Mouse (Mus musculus) embryonic facial prominence, embryonic 13.5 days (tissue): ENCODE measurements around the gene Cnot1. TPM values are rescaled to one million over a fixed set of nuclear protein-coding genes. Genes with fewer than 3 reads are reported as not detected.

Source experiments
- ATAC-seq: fragments of 200-750 bp; cut with Nextera tagmentation; 2 replicates; pipeline ENCODE4 v1.8.0; 2017; ENCODE audit warnings: low read depth; ENCODE audit not compliant: insufficient number of reproducible peaks, insufficient read depth, low FRiP score, low TSS enrichment
- H3K27ac ChIP-seq: fragments of 300-500 bp; sonication (generic); 2 replicates; pipeline ENCODE4 v1.5.1; 2015; ENCODE audit warnings: moderate library complexity, mild to moderate bottlenecking, inconsistent platforms
- H3K27me3 ChIP-seq: fragments of 300-500 bp; sonication (generic); 2 replicates; pipeline ENCODE4 v1.6.1; 2015; ENCODE audit warnings: mild to moderate bottlenecking, inconsistent platforms
- H3K36me3 ChIP-seq: fragments of 300-500 bp; sonication (generic); 2 replicates; pipeline ENCODE4 v1.6.1; 2015; ENCODE audit warnings: mild to moderate bottlenecking, inconsistent platforms
- H3K4me1 ChIP-seq: fragments of 300-500 bp; sonication (generic); 2 replicates; pipeline ENCODE4 v1.6.1; 2015; ENCODE audit warnings: inconsistent platforms
- H3K4me2 ChIP-seq: fragments of 300-500 bp; sonication (generic); 2 replicates; pipeline ENCODE4 v1.6.1; 2015; ENCODE audit warnings: moderate library complexity, mild to moderate bottlenecking, inconsistent platforms
- H3K4me3 ChIP-seq: fragments of 300-500 bp; sonication (generic); 2 replicates; pipeline ENCODE4 v1.5.1; 2015; ENCODE audit warnings: mild to moderate bottlenecking, inconsistent platforms
- H3K9ac ChIP-seq: fragments of 300-500 bp; sonication (generic); 2 replicates; pipeline ENCODE4 v1.6.1; 2015; ENCODE audit warnings: mild to moderate bottlenecking, inconsistent platforms
- H3K9me3 ChIP-seq: fragments of 300-500 bp; sonication (generic); 2 replicates; pipeline ENCODE4 v1.6.1; 2016; ENCODE audit warnings: inconsistent platforms
- WGBS: fragments of 180-500 bp; shearing (Covaris S2); methylation state at CpG from one replicate; pipeline ENCODE4 v1.1.7; 2015; ENCODE audit warnings: mixed read lengths; 5-methylcytosine and 5-hydroxymethylcytosine counted together
- polyA plus RNA-seq: library from polyadenylated mRNA; unstranded; fragments of >200 nt; fragmentation: Nextera tagmentation; extraction: Ambion mirVana; gene quantifications from 2 replicates; pipeline ENCODE4 v1.2.1, GENCODE M21; 2015

Gene Cnot1
- polyA plus RNA-seq, 1 experiment from 2014 or later: 62.7 TPM

DNA sequence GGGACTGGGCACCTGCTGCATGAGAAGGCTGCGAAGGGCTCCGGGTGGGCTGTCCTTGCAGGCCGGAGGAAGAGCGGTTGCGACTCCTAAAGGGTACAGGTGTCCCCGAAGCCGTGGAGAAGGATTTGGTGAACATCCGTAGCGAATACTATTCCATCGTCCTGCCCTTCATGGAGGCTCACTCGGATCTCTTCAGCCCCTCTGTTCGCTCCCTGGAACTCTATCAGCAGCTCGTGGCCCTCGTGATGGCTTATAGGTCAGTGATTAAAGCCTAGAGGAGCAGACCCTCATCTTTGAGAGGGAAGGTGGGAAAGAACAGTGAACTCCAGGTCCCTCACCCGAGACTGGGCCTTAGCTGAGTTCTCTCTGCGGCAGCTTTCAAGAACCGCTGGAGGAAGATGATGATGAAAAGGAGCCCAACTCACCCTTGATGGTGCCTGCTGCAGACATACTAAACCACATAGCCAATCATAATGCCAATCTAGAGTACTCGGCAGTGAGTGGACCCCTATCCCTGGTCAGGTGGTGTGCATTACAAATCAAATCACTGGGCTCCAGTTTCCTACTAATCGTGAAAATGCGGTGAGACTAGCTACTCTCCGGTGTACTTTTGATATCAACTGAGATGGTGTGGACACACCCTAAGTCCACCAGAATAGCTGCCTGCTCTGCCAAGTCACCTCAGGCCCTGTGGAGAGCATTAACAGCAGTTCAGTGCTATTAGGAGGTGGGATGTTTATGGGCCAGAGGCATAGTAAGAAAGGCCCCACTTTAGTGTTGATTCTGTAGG lies 90.5 kb downstream of the Cnot1 start:
- Histone ChIP-seq H3K4me3 (peak overlapping the region; percentile 79), H3K9me3 (no peaks in the 10 kb centered on the region), H3K27me3 (no peaks in the 10 kb centered on the region), H3K9ac (peak overlapping the region; percentile 90), H3K4me1 (peaks cover 15% of the 10 kb centered on the region), H3K27ac (0 out of 2 replicates have a peak overlapping the region, but pooled peaks have one; percentile 65), H3K4me2 (peak overlapping the region; percentile 88), H3K36me3 (peaks cover 44% of the 10 kb centered on the region)
- no peak for ATAC-seq
- 19% methylated on average over 21 of the region's 21 CpGs for WGBS

DNA sequence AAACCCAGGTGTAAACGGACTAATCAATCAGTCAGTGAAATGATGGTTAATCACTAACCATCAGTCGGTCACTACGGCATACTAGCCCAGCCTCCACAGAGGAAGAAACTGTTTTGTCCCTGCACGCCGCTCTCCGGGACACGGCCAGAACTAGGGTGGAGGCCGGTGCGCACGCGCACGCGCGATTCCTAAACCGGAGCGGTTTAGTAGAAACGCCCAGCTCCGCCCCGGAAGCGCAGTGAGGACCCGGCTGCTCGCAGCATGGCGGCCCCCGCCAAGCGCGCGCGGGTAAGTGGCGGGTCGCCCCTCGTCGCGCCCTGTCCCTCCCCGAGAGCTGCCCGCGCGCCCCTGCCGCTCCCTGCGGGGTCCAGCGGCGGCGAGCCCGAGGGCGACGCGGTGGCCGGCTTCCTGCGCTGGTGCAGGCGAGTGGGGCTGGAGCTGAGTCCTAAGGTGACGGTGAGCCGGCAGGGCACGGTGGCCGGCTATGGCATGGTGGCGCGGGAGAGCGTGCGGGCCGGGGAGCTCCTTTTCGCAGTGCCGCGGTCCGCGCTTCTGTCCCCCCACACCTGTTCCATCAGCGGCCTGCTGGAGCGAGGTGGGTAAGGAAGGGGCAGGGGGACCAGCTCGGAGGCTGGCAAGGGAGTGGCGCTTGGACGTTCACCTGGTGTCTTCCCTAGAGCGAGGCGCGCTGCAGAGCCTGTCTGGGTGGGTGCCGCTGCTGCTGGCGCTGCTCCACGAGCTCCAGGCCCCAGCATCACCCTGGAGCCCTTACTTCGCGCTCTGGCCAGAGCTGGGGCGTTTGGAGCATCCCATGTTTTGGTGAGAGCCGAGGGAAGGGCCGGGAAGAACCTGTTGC lies 91.4 kb downstream of the Cnot1 start, which contains the start of gene Setd6:
Setd6 (plus strand) TSS at position 206 of the 856 bp plus-strand sequence.
- H3K9ac ChIP-seq: peak within 1 kb of the TSS; percentile 90
- H3K27ac ChIP-seq: peak within 1 kb of the TSS; percentile 65
- H3K36me3 ChIP-seq: peaks cover 37% of the 10 kb centered on the region
- ATAC-seq: peak; percentile 83
- peak within 1 kb of the TSS; percentile 79 for H3K4me3 ChIP-seq
- under 1% methylated on average over 79 of the region's 79 CpGs for WGBS
- no peaks in the 10 kb centered on the region for H3K9me3 ChIP-seq
- H3K4me1 ChIP-seq: peaks cover 15% of the 10 kb centered on the region
- H3K4me2 ChIP-seq: peak within 1 kb of the TSS; percentile 88
- H3K27me3 ChIP-seq: no peaks in the 10 kb centered on the region

DNA sequence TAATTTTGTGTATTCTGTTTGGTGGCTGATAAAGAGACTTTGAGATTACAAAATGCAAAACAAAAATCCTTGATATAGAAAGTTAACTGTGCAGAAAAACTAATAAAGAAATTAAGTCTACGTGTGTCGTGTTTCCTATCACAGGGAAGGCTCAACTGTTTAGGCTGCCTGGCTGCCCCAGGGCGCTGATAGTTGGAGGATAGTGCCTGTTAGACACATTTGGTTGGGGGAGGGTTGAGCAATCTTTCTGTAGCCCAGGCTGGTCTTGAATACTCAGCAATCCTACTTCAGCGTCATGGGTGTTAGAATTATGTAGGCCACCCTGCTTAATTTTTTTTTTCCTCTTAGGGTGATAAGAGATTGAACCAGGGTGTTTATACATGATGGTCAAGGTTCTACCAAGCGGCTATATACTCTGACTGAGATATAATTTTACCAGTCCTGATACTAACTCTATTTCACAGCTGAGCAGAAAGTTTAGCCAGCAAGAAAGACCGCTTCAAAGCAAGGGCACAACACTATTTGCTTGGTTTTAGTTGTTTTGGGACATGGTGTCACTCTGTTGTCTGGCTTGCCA lies 92.3 kb downstream of the Cnot1 start:
- no peaks in the 10 kb centered on the region for H3K9me3 ChIP-seq
- 85% methylated on average over 6 of the region's 6 CpGs for WGBS
- no peak overlapping the region for H3K27ac ChIP-seq
- no peaks in the 10 kb centered on the region for H3K27me3 ChIP-seq
- H3K9ac ChIP-seq: no peak overlapping the region
- H3K4me1 ChIP-seq: peaks cover 15% of the 10 kb centered on the region
- peaks cover 27% of the 10 kb centered on the region for H3K36me3 ChIP-seq
- ATAC-seq: no peak
- H3K4me2 ChIP-seq: peak overlapping the region; percentile 88
- H3K4me3 ChIP-seq: peak overlapping the region; percentile 79; the same call in 1 of the 2 replicates

DNA sequence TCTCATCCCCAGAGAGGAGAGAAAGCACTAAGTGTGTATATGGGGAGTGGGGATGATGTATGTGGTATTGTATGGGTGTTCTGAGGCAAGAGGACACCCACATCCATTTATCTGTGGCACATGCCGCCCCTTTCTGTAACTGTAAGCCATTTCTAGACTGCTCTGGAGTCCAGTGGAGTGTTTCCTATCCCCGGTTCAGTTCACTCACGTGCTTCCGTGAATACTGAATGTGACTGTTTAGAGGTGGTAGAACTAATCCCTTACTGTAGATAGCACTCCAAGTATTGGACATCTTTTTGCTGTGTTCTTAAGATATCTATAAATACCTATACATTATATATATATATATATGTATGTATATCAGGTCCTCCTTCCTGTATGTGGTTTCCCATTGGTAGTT lies 92.9 kb downstream of the Cnot1 start:
- ATAC-seq: no peak
- 97% methylated on average over 4 of the region's 4 CpGs for WGBS
- Histone ChIP-seq H3K36me3 (peaks cover 21% of the 10 kb centered on the region), H3K9me3 (no peaks in the 10 kb centered on the region), H3K9ac (no peak overlapping the region), H3K4me3 (no peak overlapping the region), H3K4me1 (peaks cover 15% of the 10 kb centered on the region), H3K27me3 (no peaks in the 10 kb centered on the region), H3K4me2 (no peak overlapping the region), H3K27ac (no peak overlapping the region)

DNA sequence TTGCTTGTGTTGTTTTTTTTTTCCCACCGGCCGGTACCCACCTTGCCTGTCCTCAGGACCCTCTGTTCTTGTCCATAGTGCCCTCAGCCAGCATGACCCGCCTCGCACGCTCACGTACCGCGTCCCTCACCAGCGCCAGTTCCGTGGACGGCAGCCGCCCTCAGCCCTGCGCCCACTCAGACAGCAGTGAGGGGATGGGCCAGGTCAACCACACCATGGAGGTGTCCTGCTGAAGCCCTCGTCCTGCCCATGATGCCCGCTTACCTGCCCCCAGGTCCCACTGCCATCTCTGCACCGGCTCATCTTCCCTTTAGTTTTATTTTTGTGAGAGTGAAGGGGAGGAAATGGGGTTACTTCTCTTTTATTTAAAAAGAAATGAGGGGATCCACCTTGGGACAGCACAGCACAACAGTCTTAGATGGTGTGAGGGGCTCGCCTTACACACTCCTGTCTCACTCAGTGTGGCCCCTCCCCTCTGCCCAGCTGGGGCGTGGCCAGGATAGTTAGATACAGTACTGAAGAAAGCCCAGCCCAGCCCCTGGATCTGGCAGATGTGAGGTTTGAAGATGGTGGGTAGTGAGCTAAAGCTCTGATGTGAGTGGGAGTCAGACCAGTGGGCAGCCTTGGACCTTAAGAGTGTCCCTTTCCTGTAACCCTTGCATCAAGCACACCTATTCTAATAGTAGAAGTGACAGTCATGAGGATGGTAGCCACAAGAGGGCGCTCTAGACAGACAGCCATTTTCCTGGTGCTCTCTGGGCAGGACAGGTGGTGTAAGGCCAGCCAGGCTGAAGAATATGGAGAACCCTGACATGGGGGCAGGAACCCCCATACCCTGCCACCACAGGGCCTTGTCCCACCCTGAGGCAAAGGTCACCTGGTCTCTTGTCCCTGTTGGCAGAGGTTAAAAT lies 93.9 kb downstream of the Cnot1 start:
- Histone ChIP-seq H3K4me1 (peaks cover 15% of the 10 kb centered on the region), H3K36me3 (peaks cover 12% of the 10 kb centered on the region), H3K27ac (no peak overlapping the region), H3K4me3 (no peak overlapping the region), H3K9ac (no peak overlapping the region), H3K27me3 (no peaks in the 10 kb centered on the region), H3K4me2 (no peak overlapping the region), H3K9me3 (no peaks in the 10 kb centered on the region)
- 80% methylated on average over 19 of the region's 19 CpGs for WGBS
- no peak for ATAC-seq

DNA sequence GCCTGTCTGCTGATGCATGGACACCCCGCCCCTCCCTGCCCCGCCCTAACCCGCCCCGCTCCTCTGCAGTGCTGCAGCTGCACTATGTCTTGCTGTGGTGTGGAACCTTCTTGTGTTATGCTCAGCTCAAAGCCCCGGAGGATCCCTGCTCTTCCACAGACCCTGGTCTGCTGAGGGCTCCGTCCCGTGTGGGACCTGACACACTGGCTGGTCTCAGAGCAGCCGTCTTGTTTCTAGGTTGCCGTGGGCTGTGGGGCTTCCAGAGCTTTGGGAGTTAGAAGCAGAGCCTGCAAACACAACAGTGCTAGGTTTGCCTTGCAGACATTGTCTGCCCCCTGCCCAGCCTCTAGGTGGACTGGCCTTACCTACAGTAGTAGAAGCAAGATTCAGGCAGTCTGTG lies 94.9 kb downstream of the Cnot1 start:
- no peak overlapping the region for H3K4me2 ChIP-seq
- H3K4me3 ChIP-seq: no peak overlapping the region
- whole genome bisulfite sequencing: 83% methylated on average over 9 of the region's 9 CpGs
- H3K9me3 ChIP-seq: no peaks in the 10 kb centered on the region
- H3K36me3 ChIP-seq: peaks cover 3% of the 10 kb centered on the region; the same call in 1 of the 2 replicates
- no peak for ATAC-seq
- peaks cover 15% of the 10 kb centered on the region for H3K4me1 ChIP-seq
- no peak overlapping the region for H3K9ac ChIP-seq
- H3K27ac ChIP-seq: no peak overlapping the region
- no peaks in the 10 kb centered on the region for H3K27me3 ChIP-seq

DNA sequence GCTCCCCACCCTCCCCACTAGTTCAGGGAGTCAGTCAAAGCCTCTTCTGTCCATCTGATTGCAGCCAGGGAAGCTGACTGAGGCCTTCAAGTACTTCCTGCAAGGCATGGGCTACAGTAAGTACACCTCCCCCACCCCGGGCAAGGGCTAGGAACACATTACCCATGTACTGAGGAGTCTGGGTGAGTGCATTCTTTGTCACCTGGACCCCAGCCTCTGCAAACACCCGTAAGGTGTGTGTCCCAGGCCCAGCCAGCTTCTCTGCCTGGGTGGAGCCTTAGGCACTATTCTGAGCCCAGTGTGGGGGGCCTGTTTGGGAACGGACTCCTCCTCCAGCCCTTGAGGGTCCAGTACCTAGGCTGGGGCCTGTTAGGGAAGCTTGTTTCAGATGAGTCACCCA lies 96.2 kb downstream of the Cnot1 start:
- WGBS: 52% methylated on average over 3 of the region's 3 CpGs
- Histone ChIP-seq H3K36me3 (no peaks in the 10 kb centered on the region), H3K4me1 (0 out of 2 replicates have a peak, but pooled peaks cover 4% of the 10 kb centered on the region), H3K4me3 (no peak overlapping the region), H3K9me3 (no peaks in the 10 kb centered on the region), H3K27ac (no peak overlapping the region), H3K4me2 (no peak overlapping the region), H3K27me3 (no peaks in the 10 kb centered on the region), H3K9ac (no peak overlapping the region)
- ATAC-seq: no peak

DNA sequence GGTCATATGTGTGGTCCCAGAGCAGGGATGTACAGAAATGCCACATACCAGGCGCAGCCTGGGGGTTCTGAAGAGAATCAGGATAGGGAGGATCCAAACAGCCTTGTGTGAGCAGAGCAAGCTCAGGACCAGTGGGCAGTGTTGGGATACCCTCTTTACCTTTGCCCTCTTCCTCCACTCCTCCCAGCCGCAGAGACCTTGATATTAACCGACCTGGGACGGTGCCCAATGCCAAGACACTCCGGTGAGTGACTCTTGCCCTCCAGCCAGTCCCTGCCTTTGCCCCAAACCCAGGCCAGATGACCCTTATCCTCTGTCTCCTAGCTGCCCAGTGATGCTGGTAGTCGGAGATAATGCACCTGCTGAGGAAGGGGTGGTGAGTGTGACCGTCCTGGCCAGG lies 97.7 kb downstream of the Cnot1 start:
- no peak for ATAC-seq
- no peaks in the 10 kb centered on the region for H3K4me1 ChIP-seq
- no peaks in the 10 kb centered on the region for H3K9me3 ChIP-seq
- 84% methylated on average over 7 of the region's 7 CpGs for WGBS
- H3K27me3 ChIP-seq: no peaks in the 10 kb centered on the region
- H3K9ac ChIP-seq: no peak overlapping the region
- no peak overlapping the region for H3K4me2 ChIP-seq
- H3K4me3 ChIP-seq: no peak overlapping the region
- no peaks in the 10 kb centered on the region for H3K36me3 ChIP-seq
- H3K27ac ChIP-seq: no peak overlapping the region

DNA sequence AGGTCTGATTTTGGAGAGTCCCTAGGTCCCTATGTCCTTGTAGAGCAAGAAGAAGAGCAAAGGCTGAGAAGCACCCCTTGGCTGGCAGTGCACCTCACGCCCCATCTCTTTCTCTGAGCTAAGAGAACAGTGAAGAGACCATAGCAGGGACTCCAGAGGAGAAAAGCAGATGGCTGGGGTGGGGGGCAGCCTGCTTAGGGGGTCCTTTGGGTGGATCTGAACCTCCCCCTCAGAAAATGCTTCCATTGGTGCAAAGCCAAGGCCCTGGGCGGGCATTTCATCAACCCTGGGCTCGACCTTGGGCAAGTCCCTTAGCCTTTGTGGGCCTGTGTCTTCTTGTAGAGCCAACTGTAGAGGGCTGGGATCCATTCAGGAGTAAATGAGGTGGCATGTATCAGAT lies 102.7 kb downstream of the Cnot1 start:
- no peak overlapping the region for H3K9ac ChIP-seq
- H3K4me1 ChIP-seq: peaks cover 16% of the 10 kb centered on the region
- H3K27me3 ChIP-seq: peaks cover 16% of the 10 kb centered on the region; the same call in 1 of the 2 replicates
- no peak overlapping the region for H3K27ac ChIP-seq
- no peaks in the 10 kb centered on the region for H3K9me3 ChIP-seq
- 95% methylated on average over 3 of the region's 3 CpGs for WGBS
- peak overlapping the region; percentile 99; the same call in 1 of the 2 replicates for H3K4me2 ChIP-seq
- H3K4me3 ChIP-seq: no peak overlapping the region
- ATAC-seq: no peak
- H3K36me3 ChIP-seq: no peaks in the 10 kb centered on the region

DNA sequence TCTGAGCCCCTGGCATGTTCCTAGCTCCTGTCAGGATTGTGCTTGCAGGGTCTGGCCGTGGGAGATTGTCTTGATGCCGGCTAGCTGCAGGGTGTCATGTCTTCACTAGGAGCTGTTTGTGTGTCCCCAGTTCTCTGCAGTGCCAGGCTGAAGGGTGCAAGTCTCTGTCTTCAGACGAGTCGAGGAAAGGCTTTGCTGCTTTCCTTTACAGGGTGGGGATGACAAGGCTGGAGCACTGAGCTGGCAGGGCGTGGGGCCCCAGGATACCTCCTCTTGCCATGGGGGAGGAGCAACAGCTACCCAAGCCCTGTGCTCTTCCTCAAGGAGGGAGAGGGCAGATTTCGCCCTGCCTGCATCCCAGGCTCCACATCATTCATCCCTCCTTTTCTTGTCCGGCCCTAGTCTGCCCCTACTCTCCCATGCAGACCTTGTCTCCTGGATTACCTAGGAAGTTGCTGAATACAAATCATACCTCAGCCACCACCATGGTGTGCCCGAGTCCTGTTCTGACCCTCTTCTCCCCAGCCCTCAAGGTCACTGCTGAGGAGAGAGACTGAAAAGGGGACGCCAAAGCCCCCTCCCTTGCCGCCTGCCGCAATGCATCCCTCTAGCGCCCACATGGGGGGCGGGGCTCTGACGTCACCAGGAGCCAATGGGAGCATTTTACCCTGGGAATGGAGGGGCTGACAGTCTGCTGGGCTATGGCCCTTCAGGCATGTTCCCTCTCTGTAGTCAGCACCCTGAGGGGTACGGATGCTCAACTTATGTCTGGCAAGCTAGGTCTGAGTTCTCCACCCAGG lies 103.6 kb downstream of the Cnot1 start:
- Histone ChIP-seq H3K9ac (peak overlapping the region; percentile 79), H3K27ac (no peak overlapping the region; the same call in 1 of the 2 replicates), H3K27me3 (peaks cover 20% of the 10 kb centered on the region; the same call in 1 of the 2 replicates), H3K4me1 (peaks cover 16% of the 10 kb centered on the region), H3K36me3 (no peaks in the 10 kb centered on the region), H3K9me3 (no peaks in the 10 kb centered on the region), H3K4me2 (peak overlapping the region; percentile 99), H3K4me3 (peak overlapping the region; percentile 66)
- 2% methylated on average over 15 of the region's 15 CpGs for WGBS
- ATAC-seq: no peak
